Mouse (Mus musculus) cerebellum, postnatal 36 days (tissue): ENCODE measurements around the gene 6330409D20Rik.

Source experiments
- DNase-seq, 2 experiments: peaks; one replicate each; pipeline ENCODE4 v3.0.0; 2021 to 2022; ENCODE audit warnings: mixed read lengths in 2 of 2

The 6330409D20Rik gene

GRCm38 (mm10) chr2:32752181-32752580 lies 11.4 kb upstream of the 6330409D20Rik start:
- no peak for DNase-seq

DNA sequence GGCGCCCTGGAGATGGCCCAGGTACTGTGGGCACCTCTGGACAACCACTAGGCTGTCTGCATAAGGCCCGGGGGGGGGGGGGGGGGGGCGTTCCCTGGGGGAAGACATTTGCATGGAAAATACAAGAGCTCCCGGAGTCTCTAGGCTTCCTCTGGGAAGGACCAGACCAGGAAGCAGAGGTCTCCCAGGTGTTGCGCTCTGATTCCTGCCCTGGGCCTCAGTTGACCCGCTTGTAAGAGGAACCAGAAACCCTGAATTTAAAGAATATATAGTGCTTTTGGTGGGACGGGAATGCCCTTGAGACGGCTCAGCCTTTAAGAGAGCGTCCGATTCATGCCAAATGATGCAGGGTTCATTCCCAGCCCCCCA lies 10.8 kb upstream of the 6330409D20Rik start:
- no peak for DNase-seq

DNA sequence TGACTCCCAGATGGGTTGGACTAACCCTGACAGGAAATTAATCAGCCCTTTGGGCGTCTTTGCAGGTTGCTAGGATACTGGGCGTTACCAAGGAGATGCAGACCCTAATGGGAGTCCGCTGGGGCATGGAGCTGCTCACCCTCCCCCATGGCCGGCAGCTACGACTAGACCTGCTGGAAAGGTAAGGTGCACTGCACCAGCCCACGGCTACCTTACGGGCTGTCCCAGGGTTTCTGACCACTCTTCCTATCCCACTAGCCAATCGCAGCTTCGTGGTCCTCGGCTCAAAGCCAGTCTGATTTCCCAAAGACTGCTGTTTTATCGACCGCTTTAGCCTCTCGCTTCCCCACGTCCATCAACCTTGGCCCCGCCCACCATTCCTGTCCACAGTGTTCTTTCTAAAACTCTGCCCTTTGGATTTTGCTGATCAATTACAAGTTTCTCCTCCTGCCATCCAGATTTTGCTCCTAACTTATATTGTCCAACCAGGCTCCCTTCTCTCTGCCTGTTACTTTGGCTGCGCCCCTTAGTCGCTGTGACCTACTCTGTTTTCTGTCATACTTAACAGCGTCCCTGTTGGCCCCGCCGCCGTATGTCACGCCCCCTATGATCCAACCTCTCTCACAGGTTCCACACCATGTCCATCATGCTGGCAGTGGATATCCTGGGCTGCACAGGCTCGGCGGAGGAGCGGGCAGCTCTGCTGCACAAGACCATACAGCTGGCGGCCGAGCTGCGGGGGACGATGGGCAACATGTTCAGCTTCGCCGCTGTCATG lies 10.3 kb upstream of the 6330409D20Rik start:
- DNase-seq = no peak

DNA sequence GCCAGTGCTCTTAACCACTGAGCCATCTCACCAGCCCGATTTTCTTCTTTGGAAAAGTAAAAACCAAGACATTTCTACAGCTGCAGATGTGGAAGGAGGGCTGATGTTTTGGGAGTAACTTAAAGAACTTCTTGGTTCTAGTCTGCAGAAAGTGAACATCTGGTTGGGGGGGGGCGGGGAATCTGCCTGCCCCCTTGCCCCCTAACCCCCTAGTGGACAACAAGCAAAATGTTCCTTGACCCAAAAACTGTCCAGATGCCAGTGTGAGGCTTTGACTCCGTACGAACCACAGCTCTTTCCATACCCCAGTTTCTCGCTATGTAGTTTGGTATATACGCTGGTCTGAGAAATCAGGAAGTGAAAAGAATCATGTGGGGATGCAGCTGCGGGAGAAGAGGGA lies 9.4 kb upstream of the 6330409D20Rik start:
- no peak for DNase-seq

DNA sequence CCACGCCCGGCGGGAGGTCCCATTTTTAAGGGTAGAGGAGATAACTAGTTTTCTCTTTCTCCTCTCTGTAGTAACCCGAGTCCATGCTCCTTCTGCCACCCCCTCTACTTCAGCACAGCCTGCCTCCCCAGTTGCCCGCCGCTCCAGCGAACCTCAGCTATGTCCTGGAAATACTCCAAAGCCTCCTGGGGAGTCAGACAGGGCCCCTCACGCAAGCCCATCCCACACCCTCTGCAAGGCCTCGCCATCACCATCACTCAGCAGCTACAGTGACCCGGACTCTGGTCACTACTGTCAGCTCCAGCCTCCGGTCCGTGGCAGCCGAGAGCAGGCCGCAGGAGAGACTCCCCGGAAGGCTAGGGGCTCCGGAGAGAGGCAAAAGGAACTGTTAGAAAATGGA lies 8.3 kb upstream of the 6330409D20Rik start:
- DNase-seq = no peak

DNA sequence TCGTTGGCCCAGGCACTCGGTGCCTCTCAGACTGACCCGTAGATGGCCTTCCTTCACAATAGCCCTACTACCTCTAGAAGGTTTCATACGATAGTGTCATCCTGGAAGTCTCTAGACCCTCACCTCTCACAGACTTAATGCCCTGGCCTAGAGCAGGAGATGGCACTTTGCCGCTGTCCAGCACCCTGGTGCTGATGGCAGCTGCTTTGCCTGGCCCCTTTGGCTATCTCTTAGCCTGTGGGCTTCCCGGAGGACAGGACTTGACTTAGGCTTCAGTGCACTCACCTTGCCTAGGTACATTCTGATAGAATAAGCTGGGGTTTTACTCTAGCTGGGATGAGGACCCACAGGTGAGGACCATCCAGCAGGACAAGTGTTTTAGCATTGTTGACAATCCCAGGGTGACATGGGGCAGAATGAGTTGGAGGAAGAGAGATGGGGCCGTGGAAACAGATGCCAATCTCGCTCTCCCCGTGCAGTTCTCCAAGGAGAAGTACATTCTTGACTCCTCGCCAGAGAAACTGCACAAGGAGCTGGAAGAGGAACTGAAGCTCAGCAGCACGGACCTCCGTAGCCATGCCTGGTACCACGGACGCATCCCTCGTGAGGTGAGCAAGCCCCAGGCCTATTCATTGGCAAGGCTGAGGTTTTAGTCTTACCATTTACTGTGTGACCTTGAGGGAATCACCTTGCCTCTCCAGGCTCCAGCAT lies 3.6 kb upstream of the 6330409D20Rik start:
- no peak for DNase-seq

GRCm38 (mm10) chr2:32742173-32742531 lies 1.3 kb upstream of the 6330409D20Rik start:
- DNase-seq = peak; percentile 89 to 93

DNA sequence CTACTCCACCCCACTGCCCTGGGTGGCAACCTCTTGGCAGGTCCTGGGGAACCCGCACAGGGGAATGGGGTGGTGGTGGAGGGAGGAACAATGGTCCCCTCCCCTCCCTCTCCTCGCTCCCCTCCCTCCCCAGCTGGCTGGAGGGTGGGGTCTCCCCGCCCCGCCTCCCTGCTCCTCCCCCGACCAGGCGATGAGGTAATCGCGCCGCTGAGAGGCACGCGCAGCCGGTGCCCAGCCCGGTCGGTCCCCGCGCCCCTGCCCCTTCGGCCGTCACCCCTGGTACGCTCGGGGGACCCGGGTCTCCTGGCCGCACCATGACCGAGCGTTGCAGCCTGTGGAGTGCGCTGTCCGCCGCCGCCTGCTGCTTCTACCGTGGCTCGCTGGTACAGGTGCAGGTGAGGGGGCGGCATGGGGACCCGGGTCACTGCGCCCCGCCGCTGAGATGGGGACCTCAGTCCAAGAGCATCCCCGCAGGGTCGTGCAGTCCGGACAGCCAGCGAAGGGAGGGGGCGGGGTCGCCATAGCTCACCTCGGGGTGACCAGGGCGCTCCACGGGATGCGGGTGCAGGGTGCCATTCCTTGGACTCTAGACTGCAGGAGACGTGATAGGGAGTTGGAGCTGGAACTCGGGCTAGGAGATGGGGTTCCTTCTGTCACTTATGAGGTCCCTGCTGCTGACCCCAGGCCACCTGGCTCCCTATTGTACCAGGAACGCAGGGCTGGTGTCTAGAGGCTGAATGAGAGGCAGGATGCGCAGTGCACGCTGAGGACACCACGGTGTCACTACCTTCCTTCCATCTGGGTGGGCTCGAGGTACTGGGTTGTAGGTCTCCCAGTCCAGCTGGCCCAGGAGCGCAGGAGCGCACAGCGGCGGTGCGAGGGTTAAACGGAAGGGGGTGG lies 707 bp upstream of the 6330409D20Rik start:
- peak; percentile 69 to 84 for DNase-seq

DNA sequence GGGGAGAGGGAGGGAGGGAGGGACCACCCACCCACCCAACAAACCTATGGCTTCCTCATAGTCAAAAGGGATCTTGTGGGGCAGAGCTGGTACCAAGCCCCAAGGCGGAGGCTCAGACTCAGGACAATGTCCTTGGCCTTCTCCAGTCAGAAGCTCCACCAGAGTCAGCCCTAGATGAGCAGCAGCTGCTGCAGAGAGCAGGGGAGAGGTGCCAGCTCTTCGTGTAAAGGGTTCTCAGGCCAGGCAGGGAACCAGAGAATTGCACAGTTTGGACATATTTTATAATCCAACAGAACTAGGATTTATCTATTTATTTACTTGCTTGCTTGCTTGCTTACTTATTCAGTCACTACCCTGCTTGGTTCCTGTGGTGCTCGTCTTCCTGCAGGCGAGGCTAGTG lies 1.5 kb downstream of the 6330409D20Rik start:
- no peak for DNase-seq

- no peak for DNase-seq
Observed at GRCm38 (mm10) chr2:32737008-32737407, 3.8 kb downstream of the 6330409D20Rik start.

DNA sequence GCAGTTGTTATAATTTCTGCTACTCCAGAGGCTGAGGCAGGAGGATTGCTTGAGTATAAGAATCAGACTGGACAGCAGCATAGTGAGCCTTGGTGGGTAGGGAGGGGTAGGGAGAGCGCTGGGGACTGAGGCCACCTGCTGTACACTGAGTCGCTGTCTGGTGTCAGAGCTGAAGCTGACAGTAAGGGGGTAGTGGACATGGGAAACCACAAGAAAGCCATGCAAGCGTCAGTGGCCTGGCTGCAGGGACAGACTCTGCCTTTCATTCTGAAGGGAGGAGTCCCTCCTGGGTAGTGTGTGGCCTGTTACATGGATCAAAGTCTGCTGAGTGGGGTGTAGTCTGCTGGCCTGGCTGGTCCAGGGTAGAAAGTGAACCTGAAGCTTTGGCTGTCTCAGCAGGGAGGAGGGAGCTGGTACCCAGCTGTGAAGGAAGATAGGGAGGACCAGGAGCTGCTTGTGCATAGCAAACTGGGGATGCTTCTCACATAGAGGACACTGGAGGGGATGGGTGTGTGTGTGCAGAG lies 4.4 kb downstream of the 6330409D20Rik start:
- no peak for DNase-seq

- no peak for DNase-seq
Observed at GRCm38 (mm10) chr2:32734933-32735332, 5.9 kb downstream of the 6330409D20Rik start.

DNA sequence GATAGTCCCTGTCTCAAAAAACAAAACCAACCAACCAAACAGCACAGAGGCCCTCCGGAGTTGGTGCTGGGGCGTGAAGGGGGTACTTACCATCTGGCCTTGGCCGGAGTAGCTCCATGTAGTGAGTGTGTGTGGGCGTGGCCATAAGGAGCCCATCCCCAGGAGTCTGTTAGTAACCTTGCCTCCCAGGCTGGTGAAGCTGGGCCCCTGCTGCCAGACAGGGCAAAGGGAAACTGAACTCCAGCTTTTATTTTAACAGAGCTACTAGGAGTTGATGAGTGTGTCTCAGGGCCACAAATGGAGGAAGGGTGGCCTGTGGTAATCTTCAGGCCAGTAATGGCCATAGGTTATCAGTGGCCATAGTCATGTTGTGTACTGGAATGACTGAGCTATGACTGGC lies 6.3 kb downstream of the 6330409D20Rik start:
- DNase-seq = no peak

- no peak for DNase-seq
Observed at GRCm38 (mm10) chr2:32732695-32733094, 8.1 kb downstream of the 6330409D20Rik start.

GRCm38 (mm10) chr2:32731911-32732310 lies 8.9 kb downstream of the 6330409D20Rik start:
- DNase-seq = no peak

DNA sequence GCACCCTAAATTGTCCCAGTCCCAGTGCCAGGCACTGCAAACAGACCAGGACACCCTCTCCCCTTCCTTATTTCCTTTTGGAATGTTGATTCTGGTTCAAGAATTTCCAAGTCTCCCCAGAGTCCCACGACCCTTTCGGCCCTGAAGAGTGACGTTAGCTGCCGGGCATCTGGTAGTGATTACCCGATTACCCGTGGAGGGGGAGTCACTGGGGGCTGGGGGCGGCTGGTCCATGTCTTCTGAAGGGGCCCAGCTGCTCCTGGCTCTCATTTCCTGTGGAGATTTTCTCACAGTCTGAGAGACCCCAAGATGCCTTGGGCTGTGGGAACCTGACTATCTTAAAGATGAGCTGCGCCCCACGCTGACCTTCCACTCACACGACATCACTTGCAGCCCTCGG lies 10.0 kb downstream of the 6330409D20Rik start:
- DNase-seq = no peak

GRCm38 (mm10) chr2:32729547-32729946 lies 11.3 kb downstream of the 6330409D20Rik start:
- no peak for DNase-seq

DNA sequence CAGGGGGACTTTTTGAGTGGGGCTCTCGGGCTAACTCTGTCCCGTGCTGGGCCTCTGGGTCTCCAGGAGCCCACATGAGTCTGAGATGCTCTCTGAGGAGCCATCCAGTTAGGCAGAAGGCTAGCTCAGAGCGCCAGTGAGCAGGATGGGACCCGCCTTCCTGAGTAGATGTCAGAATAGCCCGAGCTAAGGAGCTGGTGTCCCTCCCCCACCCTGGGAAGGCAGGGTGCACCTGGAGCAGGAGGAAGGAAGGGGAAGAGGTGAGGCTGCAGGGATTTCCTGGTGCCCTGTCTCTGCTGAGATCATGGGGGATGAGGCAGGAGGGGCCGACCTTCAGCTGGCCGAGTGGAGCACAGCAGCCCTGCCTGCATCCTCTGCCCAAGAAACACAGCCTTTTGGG lies 12.4 kb downstream of the 6330409D20Rik start:
- no peak for DNase-seq

GRCm38 (mm10) chr2:32727435-32727834 lies 13.4 kb downstream of the 6330409D20Rik start:
- DNase-seq = peak; percentile 78 to 79

GRCm38 (mm10) chr2:32724832-32725790 lies 15.7 kb downstream of the 6330409D20Rik start:
- DNase-seq = no peak

- DNase-seq = no peak
Observed at GRCm38 (mm10) chr2:32724149-32724548, 16.7 kb downstream of the 6330409D20Rik start.

DNA sequence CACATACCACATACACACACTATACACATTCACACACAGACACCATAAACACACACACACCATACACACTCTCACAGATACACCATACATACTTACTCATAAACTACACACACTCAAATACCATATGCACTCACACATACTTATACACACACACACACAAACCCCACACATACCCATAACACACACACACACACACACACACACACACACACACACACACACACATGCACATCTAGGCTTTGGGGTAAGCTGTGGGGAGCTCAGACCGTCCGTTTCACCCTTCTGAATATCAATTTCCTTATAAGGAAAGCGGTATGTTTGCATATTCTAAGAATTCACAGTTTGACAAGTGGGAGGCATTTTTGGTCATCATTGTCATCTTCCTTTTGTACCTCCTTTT lies 18.2 kb downstream of the 6330409D20Rik start:
- no peak for DNase-seq
